Mouse (Mus musculus) cerebellum, adult 2 months (tissue): Measurements from ENCODE around the gene Cfap300.

ENCODE experiments used
- CTCF ChIP-seq: fragments of 200-500 bp; IDR thresholded peaks from 2 replicates; pipeline ENCODE4 v1.5.1; 2011; ENCODE audit warnings: low read depth, mild to moderate bottlenecking, control low read depth, low read length, moderate library complexity, borderline replicate concordance; ENCODE audit not compliant: insufficient read depth
- POLR2A ChIP-seq: fragments of 200-500 bp; IDR thresholded peaks from 2 replicates; pipeline ENCODE4 v1.6.1; 2011; ENCODE audit warnings: low read length, control low read depth, borderline replicate concordance; ENCODE audit not compliant: insufficient read depth

DNA sequence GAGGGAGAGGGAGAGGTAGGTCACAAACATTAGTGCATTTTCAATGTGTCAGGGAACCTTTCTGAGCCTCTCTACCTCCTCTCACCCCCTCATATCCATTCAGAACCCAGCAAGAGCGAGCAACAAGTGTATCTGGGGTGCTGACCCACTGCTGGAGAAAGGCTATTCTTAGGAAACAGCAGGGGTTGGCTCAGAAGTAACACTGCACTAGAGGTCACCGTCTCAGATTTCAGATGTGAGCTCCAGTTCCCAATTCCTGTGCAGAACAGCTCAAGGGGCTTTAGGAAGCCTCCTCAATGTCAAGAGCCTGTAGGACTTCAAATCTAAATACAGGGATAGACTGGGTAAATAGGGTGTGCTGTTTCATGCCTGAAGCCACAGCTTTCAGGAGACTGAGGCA, 59.0 kb downstream of the Cfap300 start:
- TF ChIP-seq POLR2A (no peak), CTCF (no peak)
